Mouse (Mus musculus): ENCODE results near the gene Tdrkh. TPM values are rescaled to one million over a fixed set of nuclear protein-coding genes. Genes with fewer than 3 reads are reported as not detected.

Tdrkh gene
- polyA plus RNA-seq, 1 experiment from 2014 or later, result 19.8 TPM

DNA sequence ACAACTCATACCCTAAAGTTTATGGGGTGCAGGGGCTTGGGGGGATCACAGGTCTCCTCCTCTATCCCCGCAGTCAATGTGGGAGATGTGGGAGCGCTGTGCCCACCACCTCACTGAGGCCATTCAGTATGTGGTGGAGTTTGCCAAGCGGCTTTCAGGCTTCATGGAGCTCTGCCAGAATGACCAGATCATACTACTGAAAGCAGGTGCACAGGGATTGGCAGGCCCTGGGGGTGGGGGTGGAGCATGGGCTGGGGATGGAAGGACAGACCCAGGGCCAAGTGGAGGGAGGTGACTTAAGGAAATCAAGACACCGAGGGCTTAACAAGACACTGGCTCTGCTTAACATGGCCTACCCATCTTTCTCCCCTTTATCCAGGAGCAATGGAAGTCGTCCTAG, 22.1 kb upstream of the Tdrkh start:
- DNase-seq (ENCODE audit: low spot score), result no peak
- H3K9ac ChIP-seq (replicated peaks; ENCODE audit: low read length), result no peak overlapping the region
- H3K27me3 ChIP-seq (ENCODE audit: control insufficient read depth, insufficient read depth, low read length), result no peaks in the 10 kb centered on the region
- H3K27ac ChIP-seq (replicated peaks; ENCODE audit: low read depth, low read length), result no peak overlapping the region
- H3K9me3 ChIP-seq (replicated peaks; ENCODE audit: control insufficient read depth, low read length), result no peaks in the 10 kb centered on the region
- 80% methylated on average over 5 of the region's 5 CpGs for WGBS
- H3K4me2 ChIP-seq (ENCODE audit: low read depth, low read length), result no peak overlapping the region
- no peaks in the 10 kb centered on the region for H3K4me1 ChIP-seq (ENCODE audit: control insufficient read depth, insufficient read depth, low read length)
- no peak overlapping the region for H3K4me3 ChIP-seq (ENCODE audit: low read depth, low read length)
- no peaks in the 10 kb centered on the region for H3K36me3 ChIP-seq (replicated peaks; ENCODE audit: control insufficient read depth, insufficient read depth, low read depth, low read length)
- no peak for ATAC-seq (replicated peaks; ENCODE audit: insufficient number of reproducible peaks, low FRiP score, low TSS enrichment, low read depth)

GRCm38 (mm10) chr3:94392128-94392527, 20.9 kb upstream of the Tdrkh start:
- H3K9ac ChIP-seq (replicated peaks; ENCODE audit: low read length), result no peak overlapping the region
- no peaks in the 10 kb centered on the region for H3K4me1 ChIP-seq (ENCODE audit: control insufficient read depth, insufficient read depth, low read length)
- H3K27ac ChIP-seq (replicated peaks; ENCODE audit: low read depth, low read length), result no peak overlapping the region
- ATAC-seq (replicated peaks; ENCODE audit: insufficient number of reproducible peaks, low FRiP score, low TSS enrichment, low read depth) (no peak), DNase-seq (ENCODE audit: low spot score) (no peak)
- no peaks in the 10 kb centered on the region for H3K27me3 ChIP-seq (ENCODE audit: control insufficient read depth, insufficient read depth, low read length)
- WGBS, result 74% methylated on average over 2 of the region's 2 CpGs
- no peak overlapping the region for H3K4me2 ChIP-seq (ENCODE audit: low read depth, low read length)
- no peak overlapping the region for H3K4me3 ChIP-seq (ENCODE audit: low read depth, low read length)
- H3K9me3 ChIP-seq (replicated peaks; ENCODE audit: control insufficient read depth, low read length), result no peaks in the 10 kb centered on the region
- no peaks in the 10 kb centered on the region for H3K36me3 ChIP-seq (replicated peaks; ENCODE audit: control insufficient read depth, insufficient read depth, low read depth, low read length)

GRCm38 (mm10) chr3:94393049-94393448, 20.0 kb upstream of the Tdrkh start:
- Histone ChIP-seq H3K9ac (replicated peaks; ENCODE audit: low read length) (no peak overlapping the region), H3K4me1 (ENCODE audit: control insufficient read depth, insufficient read depth, low read length) (no peaks in the 10 kb centered on the region), H3K4me2 (ENCODE audit: low read depth, low read length) (no peak overlapping the region), H3K36me3 (replicated peaks; ENCODE audit: control insufficient read depth, insufficient read depth, low read depth, low read length) (no peaks in the 10 kb centered on the region), H3K4me3 (ENCODE audit: low read depth, low read length) (no peak overlapping the region), H3K27ac (replicated peaks; ENCODE audit: low read depth, low read length) (no peak overlapping the region), H3K9me3 (replicated peaks; ENCODE audit: control insufficient read depth, low read length) (no peaks in the 10 kb centered on the region), H3K27me3 (ENCODE audit: control insufficient read depth, insufficient read depth, low read length) (peaks cover 2% of the 10 kb centered on the region)
- no peak for ATAC-seq (replicated peaks; ENCODE audit: insufficient number of reproducible peaks, low FRiP score, low TSS enrichment, low read depth)
- no peak for DNase-seq (ENCODE audit: low spot score)
- WGBS, result 68% methylated on average over 4 of the region's 4 CpGs

GRCm38 (mm10) chr3:94396336-94396735, 16.7 kb upstream of the Tdrkh start:
- ATAC-seq (replicated peaks; ENCODE audit: insufficient number of reproducible peaks, low FRiP score, low TSS enrichment, low read depth) (no peak), DNase-seq (ENCODE audit: low spot score) (no peak)
- 69% methylated on average over 1 of the region's 1 CpGs for WGBS
- Histone ChIP-seq H3K9me3 (replicated peaks; ENCODE audit: control insufficient read depth, low read length) (no peaks in the 10 kb centered on the region), H3K4me1 (ENCODE audit: control insufficient read depth, insufficient read depth, low read length) (no peaks in the 10 kb centered on the region), H3K4me2 (ENCODE audit: low read depth, low read length) (no peak overlapping the region), H3K27ac (replicated peaks; ENCODE audit: low read depth, low read length) (no peak overlapping the region), H3K27me3 (ENCODE audit: control insufficient read depth, insufficient read depth, low read length) (peaks cover 4% of the 10 kb centered on the region), H3K9ac (replicated peaks; ENCODE audit: low read length) (no peak overlapping the region), H3K4me3 (ENCODE audit: low read depth, low read length) (no peak overlapping the region), H3K36me3 (replicated peaks; ENCODE audit: control insufficient read depth, insufficient read depth, low read depth, low read length) (no peaks in the 10 kb centered on the region)

DNA sequence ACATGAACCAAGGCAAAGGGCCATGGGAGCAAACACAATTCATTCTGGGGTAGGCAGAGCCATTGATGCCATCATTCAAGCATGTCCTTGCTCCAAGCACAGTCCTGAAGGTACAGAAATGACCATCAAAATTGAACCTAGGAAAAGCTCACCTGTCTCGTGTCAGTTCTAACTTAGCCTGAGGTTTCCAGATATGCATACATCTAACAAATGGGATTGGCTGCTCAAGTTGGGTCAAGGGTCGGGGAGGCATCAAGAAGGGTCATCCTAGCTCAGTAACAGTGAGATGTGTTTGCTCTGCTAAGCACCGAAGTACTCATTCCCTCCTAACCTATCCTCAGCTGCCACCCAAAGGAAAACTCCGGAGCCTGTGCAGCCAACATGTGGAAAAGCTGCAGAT, 16.2 kb upstream of the Tdrkh start:
- ATAC-seq (replicated peaks; ENCODE audit: insufficient number of reproducible peaks, low FRiP score, low TSS enrichment, low read depth) (no peak), DNase-seq (ENCODE audit: low spot score) (no peak)
- Histone ChIP-seq H3K9me3 (replicated peaks; ENCODE audit: control insufficient read depth, low read length) (no peaks in the 10 kb centered on the region), H3K9ac (replicated peaks; ENCODE audit: low read length) (no peak overlapping the region), H3K36me3 (replicated peaks; ENCODE audit: control insufficient read depth, insufficient read depth, low read depth, low read length) (no peaks in the 10 kb centered on the region), H3K4me2 (ENCODE audit: low read depth, low read length) (no peak overlapping the region), H3K27me3 (ENCODE audit: control insufficient read depth, insufficient read depth, low read length) (peaks cover 4% of the 10 kb centered on the region), H3K27ac (replicated peaks; ENCODE audit: low read depth, low read length) (no peak overlapping the region), H3K4me1 (ENCODE audit: control insufficient read depth, insufficient read depth, low read length) (no peaks in the 10 kb centered on the region), H3K4me3 (ENCODE audit: low read depth, low read length) (no peak overlapping the region)
- 82% methylated on average over 4 of the region's 4 CpGs for WGBS

GRCm38 (mm10) chr3:94398217-94398616, 14.9 kb upstream of the Tdrkh start, which contains the start of gene Lingo4:
Gene Lingo4 (plus strand): TSS chr3:94398517.
- ATAC-seq (replicated peaks; ENCODE audit: insufficient number of reproducible peaks, low FRiP score, low TSS enrichment, low read depth), result no peak
- Histone ChIP-seq H3K36me3 (replicated peaks; ENCODE audit: control insufficient read depth, insufficient read depth, low read depth, low read length) (no peaks in the 10 kb centered on the region), H3K9ac (replicated peaks; ENCODE audit: low read length) (peak within 1 kb of the TSS; percentile 11; the same call in 1 of the 2 replicates), H3K4me1 (ENCODE audit: control insufficient read depth, insufficient read depth, low read length) (no peaks in the 10 kb centered on the region), H3K27ac (replicated peaks; ENCODE audit: low read depth, low read length) (no peak within 1 kb of the TSS), H3K9me3 (replicated peaks; ENCODE audit: control insufficient read depth, low read length) (no peaks in the 10 kb centered on the region), H3K4me2 (ENCODE audit: low read depth, low read length) (peak within 1 kb of the TSS; percentile 31), H3K27me3 (ENCODE audit: control insufficient read depth, insufficient read depth, low read length) (peaks cover 4% of the 10 kb centered on the region), H3K4me3 (ENCODE audit: low read depth, low read length) (0 out of 2 replicates have a peak within 1 kb of the TSS, but pooled peaks have one; percentile 9)
- DNase-seq (ENCODE audit: low spot score), result no peak
- 76% methylated on average over 6 of the region's 6 CpGs for WGBS

DNA sequence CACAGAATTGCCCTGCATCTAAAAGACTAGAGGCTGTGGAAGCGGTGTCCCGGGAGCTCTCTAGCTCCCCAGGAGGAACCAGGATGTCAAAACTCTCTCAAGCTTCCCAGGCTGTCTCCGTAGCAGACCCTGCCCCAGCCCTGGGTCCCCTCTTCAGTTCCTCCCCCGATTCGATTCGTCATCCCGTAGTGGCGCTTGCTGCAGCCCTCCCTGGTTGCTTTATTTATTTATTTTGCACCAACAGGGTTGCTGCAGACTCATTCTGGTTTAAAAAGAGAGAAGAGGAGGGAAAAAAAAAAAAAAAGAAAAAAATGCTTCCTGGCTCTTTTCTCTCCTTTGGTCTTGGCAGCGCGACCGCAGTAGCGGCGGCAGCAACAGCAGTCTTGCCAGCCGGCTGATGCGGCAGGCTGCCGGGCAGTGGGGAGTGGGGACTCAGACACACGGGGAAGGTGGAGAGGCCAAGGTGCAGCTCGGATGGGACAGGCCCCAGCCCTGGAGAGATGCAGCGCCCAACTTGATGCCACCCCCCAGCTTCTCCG, 14.1 kb upstream of the Tdrkh start:
- H3K27ac ChIP-seq (replicated peaks; ENCODE audit: low read depth, low read length), result no peak overlapping the region
- ATAC-seq (replicated peaks; ENCODE audit: insufficient number of reproducible peaks, low FRiP score, low TSS enrichment, low read depth), result peak; percentile 35
- WGBS, result under 1% methylated on average over 20 of the region's 20 CpGs
- H3K36me3 ChIP-seq (replicated peaks; ENCODE audit: control insufficient read depth, insufficient read depth, low read depth, low read length), result no peaks in the 10 kb centered on the region
- no peaks in the 10 kb centered on the region for H3K4me1 ChIP-seq (ENCODE audit: control insufficient read depth, insufficient read depth, low read length)
- peaks cover 4% of the 10 kb centered on the region for H3K27me3 ChIP-seq (ENCODE audit: control insufficient read depth, insufficient read depth, low read length)
- peak; percentile 61 for DNase-seq (ENCODE audit: low spot score)
- no peaks in the 10 kb centered on the region for H3K9me3 ChIP-seq (replicated peaks; ENCODE audit: control insufficient read depth, low read length)
- H3K4me2 ChIP-seq (ENCODE audit: low read depth, low read length), result peak overlapping the region; percentile 31
- H3K9ac ChIP-seq (replicated peaks; ENCODE audit: low read length), result peak overlapping the region; percentile 11; the same call in 1 of the 2 replicates
- 0 out of 2 replicates have a peak overlapping the region, but pooled peaks have one; percentile 9 for H3K4me3 ChIP-seq (ENCODE audit: low read depth, low read length)

GRCm38 (mm10) chr3:94399663-94400310, 13.3 kb upstream of the Tdrkh start:
- peaks cover 2% of the 10 kb centered on the region; the same call in 1 of the 2 replicates for H3K4me1 ChIP-seq (ENCODE audit: control insufficient read depth, insufficient read depth, low read length)
- DNase-seq (ENCODE audit: low spot score) (no peak), ATAC-seq (replicated peaks; ENCODE audit: insufficient number of reproducible peaks, low FRiP score, low TSS enrichment, low read depth) (no peak; the same call in 1 of the 2 replicates)
- no peak overlapping the region for H3K4me2 ChIP-seq (ENCODE audit: low read depth, low read length)
- H3K9ac ChIP-seq (replicated peaks; ENCODE audit: low read length), result no peak overlapping the region
- H3K27me3 ChIP-seq (ENCODE audit: control insufficient read depth, insufficient read depth, low read length), result peaks cover 4% of the 10 kb centered on the region
- H3K4me3 ChIP-seq (ENCODE audit: low read depth, low read length), result no peak overlapping the region
- H3K9me3 ChIP-seq (replicated peaks; ENCODE audit: control insufficient read depth, low read length), result no peaks in the 10 kb centered on the region
- 20% methylated on average over 5 of the region's 5 CpGs for WGBS
- no peaks in the 10 kb centered on the region for H3K36me3 ChIP-seq (replicated peaks; ENCODE audit: control insufficient read depth, insufficient read depth, low read depth, low read length)
- no peak overlapping the region for H3K27ac ChIP-seq (replicated peaks; ENCODE audit: low read depth, low read length)
